ENCODE assay signal across 8 mouse cellular contexts in the genomic region with DNA sequence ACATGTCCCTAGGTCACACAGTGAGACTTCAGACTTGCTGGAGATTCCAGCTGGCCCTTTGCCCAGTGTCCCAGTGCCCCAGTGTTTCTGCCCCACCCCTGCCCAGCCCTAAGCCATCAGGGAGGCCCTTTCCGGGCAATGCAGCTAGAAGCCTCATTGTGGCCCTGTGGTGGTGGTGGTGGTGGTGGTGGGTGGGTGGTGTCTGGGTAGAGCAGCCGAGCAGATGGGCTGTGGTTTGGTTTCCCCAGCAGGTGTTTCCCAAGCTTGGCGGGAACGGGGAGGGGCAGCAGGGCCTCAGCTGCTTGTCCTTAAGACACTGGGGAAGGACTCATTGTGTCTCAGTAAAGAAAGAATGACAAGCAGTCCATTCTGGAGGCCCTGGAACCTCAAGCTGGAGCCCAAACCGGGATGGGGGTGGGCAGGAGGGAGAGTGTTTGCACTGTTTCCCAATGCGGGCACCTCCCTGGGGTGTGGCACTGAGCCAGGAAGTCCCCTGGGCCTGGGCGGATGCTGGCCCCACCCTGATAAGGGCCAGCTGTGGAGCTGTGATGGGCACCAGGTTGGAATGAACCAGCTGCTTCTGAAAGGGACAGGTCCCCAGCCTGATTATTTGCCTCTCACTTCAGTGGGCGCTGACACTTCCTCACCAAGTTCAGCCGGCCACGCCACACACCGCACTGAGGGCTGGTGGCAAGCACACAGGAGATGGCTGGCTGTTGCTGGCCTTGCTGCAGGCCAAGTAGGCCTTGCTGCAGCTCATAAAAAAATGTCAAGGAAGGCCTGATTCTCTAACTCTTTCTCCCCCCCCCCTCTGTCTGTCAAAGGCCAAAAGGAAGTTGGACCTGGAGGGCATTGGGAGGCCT. TPM values are rescaled to one million over a fixed set of nuclear protein-coding genes. Genes with fewer than 3 reads are reported as not detected.
A peak's percentile ranks its signal among the peaks of the same experiment; 100 is the strongest.
DNase-seq lines count a peak whose midpoint lies in the region; ATAC-seq lines count a peak whose summit lies in the region.

No protein-coding gene starts in this region.

- H3K9me3 ChIP-seq in erythroblast, embryonic 14.5 days (ENCODE audit: control insufficient read depth, low read length): no peaks in the 10 kb centered on the region
- H3K9me3 ChIP-seq in hindbrain, embryonic 10.5 days: no peaks in the 10 kb centered on the region
- H3K9me3 ChIP-seq in liver, embryonic 12.5 days (replicated peaks): no peaks in the 10 kb centered on the region
- no peaks in the 10 kb centered on the region for H3K9me3 ChIP-seq in neural tube, embryonic 13.5 days

- no peaks in the 10 kb centered on the region for H3K27me3 ChIP-seq in erythroblast, embryonic 14.5 days (ENCODE audit: control insufficient read depth)
- H3K27me3 ChIP-seq in hindbrain, embryonic 10.5 days (ENCODE audit: insufficient read depth, poor library complexity, severe bottlenecking): peaks cover 3% of the 10 kb centered on the region; the same call in 1 of the 2 replicates
- H3K27me3 ChIP-seq in liver, embryonic 12.5 days (replicated peaks): no peaks in the 10 kb centered on the region
- peaks cover 3% of the 10 kb centered on the region; the same call in 1 of the 2 replicates for H3K27me3 ChIP-seq in neural tube, embryonic 13.5 days

- 60% methylated on average over 11 of the region's 11 CpGs for WGBS in hindbrain, embryonic 10.5 days
- WGBS in liver, embryonic 12.5 days (ENCODE audit: insufficient replicate concordance): 6% methylated on average over 11 of the region's 11 CpGs
- 40% methylated on average over 11 of the region's 11 CpGs for WGBS in neural tube, embryonic 13.5 days

- peak; percentile 88 for ATAC-seq in liver, embryonic 12.5 days
- no peak for ATAC-seq in neural tube, embryonic 13.5 days (ENCODE audit: low read depth)
- ATAC-seq in frontal cortex, adult (ENCODE audit: low TSS enrichment): no peak

- peak overlapping the region; percentile 82 for H3K4me3 ChIP-seq in erythroblast, embryonic 14.5 days (replicated peaks)
- peak overlapping the region; percentile 18; the same call in 1 of the 2 replicates for H3K4me3 ChIP-seq in hindbrain, embryonic 10.5 days
- peak overlapping the region; percentile 84 for H3K4me3 ChIP-seq in liver, embryonic 12.5 days
- no peak overlapping the region for H3K4me3 ChIP-seq in neural tube, embryonic 13.5 days

- DNase-seq in testis, postnatal 10 days (ENCODE audit: low spot score): peak; percentile 66
- DNase-seq in testis, postnatal 14 days (ENCODE audit: low spot score): no peak
- no peak for DNase-seq in hindbrain, embryonic 10.5 days (ENCODE audit: low spot score)
- no peak for DNase-seq in embryo, embryonic 11 days

- peaks cover 100% of the 10 kb centered on the region for H3K36me3 ChIP-seq in erythroblast, embryonic 14.5 days (ENCODE audit: control insufficient read depth)
- peaks cover 36% of the 10 kb centered on the region for H3K36me3 ChIP-seq in hindbrain, embryonic 10.5 days
- peaks cover 86% of the 10 kb centered on the region for H3K36me3 ChIP-seq in liver, embryonic 12.5 days
- H3K36me3 ChIP-seq in neural tube, embryonic 13.5 days: no peaks in the 10 kb centered on the region

- H3K4me2 ChIP-seq in liver, embryonic 12.5 days: peak overlapping the region; percentile 91
- no peak overlapping the region for H3K4me2 ChIP-seq in neural tube, embryonic 13.5 days

- H3K9ac ChIP-seq in liver, embryonic 12.5 days: peak overlapping the region; percentile 100
- no peak overlapping the region for H3K9ac ChIP-seq in neural tube, embryonic 13.5 days

- H3K4me1 ChIP-seq in erythroblast, embryonic 14.5 days (ENCODE audit: control insufficient read depth): peaks cover 87% of the 10 kb centered on the region
- H3K4me1 ChIP-seq in hindbrain, embryonic 10.5 days (replicated peaks): peaks cover 78% of the 10 kb centered on the region
- H3K4me1 ChIP-seq in liver, embryonic 12.5 days: peaks cover 91% of the 10 kb centered on the region
- H3K4me1 ChIP-seq in neural tube, embryonic 13.5 days (replicated peaks): peaks cover 51% of the 10 kb centered on the region

- peak overlapping the region; percentile 73 for H3K27ac ChIP-seq in hindbrain, embryonic 10.5 days
- peak overlapping the region; percentile 99 for H3K27ac ChIP-seq in liver, embryonic 12.5 days
- peak overlapping the region; percentile 75 for H3K27ac ChIP-seq in neural tube, embryonic 13.5 days (replicated peaks)

RNA-seq across cellular contexts. Expression of a gene that starts 5.6 kb away (rescaled TPM):
- 108 and 119 TPM in 2 replicates for polyA plus RNA-seq in erythroblast, embryonic 14.5 days (2012)
- 9.0 and 9.4 TPM in 2 replicates for polyA plus RNA-seq in hindbrain, embryonic 10.5 days (2016; fragmentation: Nextera tagmentation; extraction: Ambion mirVana)
- 63.4 and 69.1 TPM in 2 replicates for polyA plus RNA-seq in liver, embryonic 12.5 days (2016; fragmentation: Nextera tagmentation; extraction: Ambion mirVana)
- 2.5 and 3.3 TPM in 2 replicates for polyA plus RNA-seq in neural tube, embryonic 13.5 days (2015; fragmentation: Nextera tagmentation; extraction: Ambion mirVana)

RNA-seq across cellular contexts. Expression of a gene that starts 28.3 kb away (rescaled TPM):
- polyA plus RNA-seq in erythroblast, embryonic 14.5 days (2012): 0.01 TPM in 2 replicates
- 5.2 and 6.5 TPM in 2 replicates for polyA plus RNA-seq in hindbrain, embryonic 10.5 days (2016; fragmentation: Nextera tagmentation; extraction: Ambion mirVana)
- polyA plus RNA-seq in liver, embryonic 12.5 days (2016; fragmentation: Nextera tagmentation; extraction: Ambion mirVana): 1.5 and 1.9 TPM in 2 replicates
- polyA plus RNA-seq in neural tube, embryonic 13.5 days (2015; fragmentation: Nextera tagmentation; extraction: Ambion mirVana): 8.6 and 8.8 TPM in 2 replicates

RNA-seq across cellular contexts. Expression of a gene that starts 34.5 kb away (rescaled TPM):
- 0.38 and 0.54 TPM in 2 replicates for polyA plus RNA-seq in erythroblast, embryonic 14.5 days (2012)
- polyA plus RNA-seq in hindbrain, embryonic 10.5 days (2016; fragmentation: Nextera tagmentation; extraction: Ambion mirVana): 576 and 684 TPM in 2 replicates
- 80.9 and 88.1 TPM in 2 replicates for polyA plus RNA-seq in liver, embryonic 12.5 days (2016; fragmentation: Nextera tagmentation; extraction: Ambion mirVana)
- 235 and 273 TPM in 2 replicates for polyA plus RNA-seq in neural tube, embryonic 13.5 days (2015; fragmentation: Nextera tagmentation; extraction: Ambion mirVana)

Comparison
In these comparisons a context has a peak if more than half of its experiments do, and no peak if none do; other contexts are left out.
1. RNA of a gene that starts 34.5 kb away (polyA plus RNA-seq): 576 to 684 TPM in hindbrain, embryonic 10.5 days, 235 to 273 TPM in neural tube, embryonic 13.5 days and 80.9 to 88.1 TPM in liver, embryonic 12.5 days; 0.38 to 0.54 TPM in erythroblast, embryonic 14.5 days; every median in the first group is over 10 times any median in the second.
2. Peak in every context shown above with its lines, with median percentiles within 50 percentile points of each other: H3K27ac ChIP-seq.